Mouse (Mus musculus) embryonic facial prominence, embryonic 12.5 days (tissue): ENCODE measurements around the gene Rtn1. TPM values are rescaled to one million over a fixed set of nuclear protein-coding genes. Genes with fewer than 3 reads are reported as not detected.
"Not testable (repeated sequence)": the region's sequence is repeated elsewhere in the genome, so short reads cannot be mapped to it uniquely, and the experiment has no call there.

Experiments used
- ATAC-seq: fragments of 200-750 bp; cut with Nextera tagmentation; 2 replicates; pipeline ENCODE4 v1.8.0; 2017; ENCODE audit not compliant: insufficient number of reproducible peaks, insufficient read depth, low FRiP score, low TSS enrichment
- H3K27ac ChIP-seq: fragments of 300-500 bp; sonication (generic); 2 replicates; pipeline ENCODE4 v1.5.1; 2016; ENCODE audit warnings: mild to moderate bottlenecking
- H3K27me3 ChIP-seq: fragments of 300-500 bp; sonication (generic); 2 replicates; pipeline ENCODE4 v1.6.1; 2016; ENCODE audit warnings: mild to moderate bottlenecking, moderate library complexity
- H3K36me3 ChIP-seq: fragments of 300-500 bp; sonication (generic); 2 replicates; pipeline ENCODE4 v1.6.1; 2016; ENCODE audit warnings: mild to moderate bottlenecking
- H3K4me1 ChIP-seq: fragments of 300-500 bp; sonication (generic); 2 replicates; pipeline ENCODE4 v1.6.1; 2016
- H3K4me2 ChIP-seq: fragments of 300-500 bp; sonication (generic); replicated peaks from 2 replicates; pipeline ENCODE4 v1.6.1; 2016; ENCODE audit warnings: mild to moderate bottlenecking, moderate library complexity
- H3K4me3 ChIP-seq: fragments of 300-500 bp; sonication (generic); 2 replicates; pipeline ENCODE4 v1.5.1; 2016; ENCODE audit warnings: mild to moderate bottlenecking
- H3K9ac ChIP-seq: fragments of 300-500 bp; sonication (generic); 2 replicates; pipeline ENCODE4 v1.6.1; 2016; ENCODE audit warnings: mild to moderate bottlenecking, moderate library complexity
- H3K9me3 ChIP-seq: fragments of 300-500 bp; sonication (generic); 2 replicates; pipeline ENCODE4 v1.6.1; 2016; ENCODE audit warnings: mild to moderate bottlenecking, moderate library complexity
- WGBS: fragments of 180-500 bp; shearing (Covaris S2); methylation state at CpG from one replicate; pipeline ENCODE4 v1.1.7; 2016; 5-methylcytosine and 5-hydroxymethylcytosine counted together
- polyA plus RNA-seq: library from polyadenylated mRNA; unstranded; fragments of >200 nt; fragmentation: Nextera tagmentation; extraction: Ambion mirVana; gene quantifications from 2 replicates; pipeline ENCODE4 v1.2.1, GENCODE M21; 2016

The Rtn1 gene
- polyA plus RNA-seq, 1 experiment from 2014 or later: 89.3 TPM

DNA sequence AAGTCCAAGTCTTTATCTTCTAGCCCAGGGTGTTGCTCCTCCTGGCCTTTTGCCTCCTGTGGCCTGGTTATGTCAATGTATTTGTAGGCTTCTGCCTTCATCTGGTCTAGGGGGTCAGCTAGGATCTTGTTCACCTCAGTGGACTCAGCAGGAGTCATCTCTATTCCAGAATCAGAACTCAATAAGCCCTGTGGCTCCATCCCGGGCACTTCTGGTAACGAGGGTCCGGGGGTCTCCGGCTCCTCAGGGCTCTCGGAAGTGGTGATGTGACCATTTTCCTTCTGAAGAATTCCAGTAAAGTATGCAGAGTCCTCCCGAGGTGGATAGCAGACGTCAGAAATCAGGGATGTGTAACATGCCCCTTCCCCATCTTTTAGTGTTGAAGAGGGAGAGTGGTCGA lies 100.3 kb downstream of the Rtn1 start:
- Histone ChIP-seq H3K27me3 (0 out of 2 replicates have a peak, but pooled peaks cover 4% of the 10 kb centered on the region), H3K4me3 (no peak overlapping the region), H3K9me3 (no peaks in the 10 kb centered on the region), H3K27ac (no peak overlapping the region), H3K4me1 (no peaks in the 10 kb centered on the region), H3K9ac (no peak overlapping the region), H3K36me3 (no peaks in the 10 kb centered on the region), H3K4me2 (no peak overlapping the region)
- ATAC-seq: no peak
- 83% methylated on average over 8 of the region's 8 CpGs for WGBS

- Histone ChIP-seq H3K27me3 (0 out of 2 replicates have a peak, but pooled peaks cover 6% of the 10 kb centered on the region), H3K27ac (no peak overlapping the region), H3K4me3 (no peak overlapping the region), H3K4me1 (0 out of 2 replicates have a peak, but pooled peaks cover 4% of the 10 kb centered on the region), H3K9ac (no peak overlapping the region), H3K4me2 (no peak overlapping the region), H3K9me3 (no peaks in the 10 kb centered on the region), H3K36me3 (no peaks in the 10 kb centered on the region)
- no peak for ATAC-seq
- 93% methylated on average over 11 of the region's 11 CpGs for WGBS
These were observed 102.6 kb downstream of the Rtn1 start for GRCm38 (mm10) chr12:72306281-72306680.

DNA sequence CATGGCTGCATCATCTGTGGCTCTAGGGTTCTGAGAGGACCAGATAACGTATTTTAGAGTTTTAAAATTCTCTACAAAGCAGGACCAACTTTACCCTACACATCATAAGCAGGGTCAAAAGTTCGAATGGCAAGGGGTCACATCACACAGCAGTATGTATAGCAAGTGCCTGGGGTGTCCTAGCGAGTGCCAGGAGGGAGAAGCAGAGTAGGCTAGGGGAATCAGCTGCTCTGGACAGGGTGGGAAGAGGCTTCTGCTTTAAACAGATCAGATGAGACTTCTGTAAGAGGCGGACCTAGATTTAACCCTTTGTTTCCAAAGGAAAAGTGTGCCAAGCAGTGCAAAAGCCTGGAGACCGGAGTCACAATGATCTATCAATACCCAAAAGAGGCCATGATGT lies 103.4 kb downstream of the Rtn1 start:
- WGBS: 52% methylated on average over 5 of the region's 5 CpGs
- no peak overlapping the region for H3K4me2 ChIP-seq
- no peak overlapping the region for H3K9ac ChIP-seq
- H3K4me1 ChIP-seq: 0 out of 2 replicates have a peak, but pooled peaks cover 4% of the 10 kb centered on the region
- ATAC-seq: no peak
- no peak overlapping the region for H3K27ac ChIP-seq
- 0 out of 2 replicates have a peak, but pooled peaks cover 6% of the 10 kb centered on the region for H3K27me3 ChIP-seq
- H3K9me3 ChIP-seq: no peaks in the 10 kb centered on the region
- no peaks in the 10 kb centered on the region for H3K36me3 ChIP-seq
- H3K4me3 ChIP-seq: no peak overlapping the region

DNA sequence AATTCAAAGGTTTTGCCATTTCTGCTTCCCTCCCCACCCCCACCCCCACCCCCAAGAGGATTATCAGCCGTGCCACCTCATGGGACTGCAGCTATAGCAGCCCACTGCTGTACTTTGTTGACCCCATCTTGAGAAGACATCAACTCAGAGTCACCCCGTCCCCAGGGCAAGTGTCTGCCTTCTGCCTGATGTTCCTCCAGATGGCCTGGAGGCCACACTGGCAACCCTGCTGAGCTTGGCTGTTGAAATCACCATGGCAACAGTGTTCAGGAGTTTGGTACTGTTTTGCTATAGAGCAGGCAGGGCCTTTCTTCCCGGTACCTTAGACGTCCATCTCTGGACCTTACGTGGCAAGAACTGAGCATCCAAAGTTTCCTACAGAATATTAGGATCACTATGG lies 103.9 kb downstream of the Rtn1 start:
- Histone ChIP-seq H3K27me3 (0 out of 2 replicates have a peak, but pooled peaks cover 6% of the 10 kb centered on the region), H3K9ac (no peak overlapping the region), H3K4me1 (0 out of 2 replicates have a peak, but pooled peaks cover 4% of the 10 kb centered on the region), H3K9me3 (no peaks in the 10 kb centered on the region), H3K4me2 (no peak overlapping the region), H3K27ac (no peak overlapping the region), H3K36me3 (no peaks in the 10 kb centered on the region), H3K4me3 (no peak overlapping the region)
- ATAC-seq: peak; percentile 22; the same call in 1 of the 2 replicates
- WGBS: 45% methylated on average over 5 of the region's 5 CpGs

GRCm38 (mm10) chr12:72304347-72304688 lies 104.5 kb downstream of the Rtn1 start:
- Histone ChIP-seq H3K9ac (no peak overlapping the region), H3K4me1 (0 out of 2 replicates have a peak, but pooled peaks cover 4% of the 10 kb centered on the region), H3K9me3 (no peaks in the 10 kb centered on the region), H3K4me2 (no peak overlapping the region), H3K36me3 (no peaks in the 10 kb centered on the region), H3K4me3 (no peak overlapping the region), H3K27me3 (0 out of 2 replicates have a peak, but pooled peaks cover 6% of the 10 kb centered on the region), H3K27ac (no peak overlapping the region)
- ATAC-seq: no peak
- WGBS: 57% methylated on average over 5 of the region's 5 CpGs

- H3K27ac ChIP-seq: no peak overlapping the region
- H3K4me2 ChIP-seq: peak overlapping the region; percentile 17; the same call in 1 of the 2 replicates
- H3K27me3 ChIP-seq: 0 out of 2 replicates have a peak, but pooled peaks cover 6% of the 10 kb centered on the region
- H3K9me3 ChIP-seq: no peaks in the 10 kb centered on the region
- WGBS: 62% methylated on average over 37 of the region's 37 CpGs
- H3K36me3 ChIP-seq: no peaks in the 10 kb centered on the region
- H3K4me1 ChIP-seq: 0 out of 2 replicates have a peak, but pooled peaks cover 4% of the 10 kb centered on the region
- no peak for ATAC-seq
- H3K9ac ChIP-seq: no peak overlapping the region
- H3K4me3 ChIP-seq: 0 out of 2 replicates have a peak overlapping the region, but pooled peaks have one; percentile 2
These were observed 105.1 kb downstream of the Rtn1 start for GRCm38 (mm10) chr12:72303624-72304346.

DNA sequence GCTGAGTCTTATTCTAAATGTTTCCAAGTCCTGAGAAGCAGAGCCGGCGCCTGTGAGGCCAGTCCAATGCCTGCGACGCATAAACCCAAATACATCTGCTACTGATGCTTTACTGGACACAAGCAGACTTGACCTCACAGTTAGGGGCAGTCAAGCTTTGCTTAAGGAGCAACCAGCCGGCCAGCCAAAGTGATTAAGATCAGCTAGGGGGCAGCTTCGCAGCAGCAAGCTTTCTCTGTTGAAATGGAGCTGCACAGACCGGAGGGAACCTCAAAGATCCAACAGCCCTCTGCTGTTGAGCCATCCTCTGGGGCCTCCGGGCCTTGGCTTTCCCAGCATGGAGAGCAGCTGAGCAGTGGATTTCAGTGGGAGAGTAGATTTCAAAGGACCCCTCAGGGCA lies 107.4 kb downstream of the Rtn1 start:
- WGBS: 46% methylated on average over 8 of the region's 8 CpGs
- no peak overlapping the region for H3K9ac ChIP-seq
- H3K4me1 ChIP-seq: 0 out of 2 replicates have a peak, but pooled peaks cover 4% of the 10 kb centered on the region
- H3K36me3 ChIP-seq: no peaks in the 10 kb centered on the region
- H3K9me3 ChIP-seq: no peaks in the 10 kb centered on the region
- no peak overlapping the region for H3K4me3 ChIP-seq
- H3K27me3 ChIP-seq: 0 out of 2 replicates have a peak, but pooled peaks cover 6% of the 10 kb centered on the region
- no peak overlapping the region for H3K27ac ChIP-seq
- ATAC-seq: no peak
- no peak overlapping the region for H3K4me2 ChIP-seq

DNA sequence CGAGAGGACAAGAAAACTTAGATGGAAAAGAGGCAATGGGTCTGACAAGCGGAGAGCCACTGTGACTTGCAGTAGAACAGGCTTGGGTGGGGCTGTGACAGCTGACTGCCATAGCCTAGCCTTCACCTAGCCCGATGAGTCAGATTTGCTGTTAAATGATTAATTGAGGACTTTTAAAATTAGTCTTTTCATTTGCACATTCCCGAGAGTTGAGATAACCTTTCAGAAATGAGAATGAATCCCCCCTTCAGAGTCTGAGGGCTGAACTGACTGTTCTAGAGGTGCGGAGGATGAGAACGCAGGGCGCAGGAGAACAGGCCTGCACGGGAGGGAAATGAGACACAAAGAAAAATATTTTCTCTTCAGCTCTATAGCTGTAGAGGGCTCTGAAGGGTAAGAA lies 107.9 kb downstream of the Rtn1 start:
- Histone ChIP-seq H3K27ac (no peak overlapping the region), H3K9ac (no peak overlapping the region), H3K36me3 (no peaks in the 10 kb centered on the region), H3K4me3 (no peak overlapping the region), H3K4me1 (0 out of 2 replicates have a peak, but pooled peaks cover 4% of the 10 kb centered on the region), H3K4me2 (no peak overlapping the region), H3K27me3 (0 out of 2 replicates have a peak, but pooled peaks cover 6% of the 10 kb centered on the region), H3K9me3 (no peaks in the 10 kb centered on the region)
- WGBS: 80% methylated on average over 8 of the region's 8 CpGs
- ATAC-seq: no peak

DNA sequence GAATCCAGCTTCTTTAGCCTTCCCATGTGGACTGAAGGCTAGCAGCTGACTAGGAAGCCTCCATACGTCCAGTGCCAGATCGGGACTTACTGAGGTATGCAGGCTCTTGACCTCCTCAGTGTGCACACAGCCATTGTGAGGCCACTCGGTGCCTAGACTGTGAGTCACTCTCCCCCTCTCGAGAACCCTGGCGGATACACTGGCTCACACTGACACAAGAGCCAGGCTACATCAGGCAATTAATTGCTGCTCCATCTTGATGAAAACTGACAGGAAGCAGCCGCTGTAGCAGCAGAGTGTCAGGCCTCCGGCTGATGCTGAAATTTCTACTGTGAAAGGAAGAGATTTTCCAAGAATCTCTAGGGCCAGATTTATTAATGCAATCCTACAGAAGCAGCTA lies 110.6 kb downstream of the Rtn1 start:
- H3K9ac ChIP-seq: no peak overlapping the region
- WGBS: 46% methylated on average over 7 of the region's 7 CpGs
- no peaks in the 10 kb centered on the region for H3K36me3 ChIP-seq
- H3K9me3 ChIP-seq: no peaks in the 10 kb centered on the region
- no peak for ATAC-seq
- H3K4me1 ChIP-seq: 0 out of 2 replicates have a peak, but pooled peaks cover 4% of the 10 kb centered on the region
- no peaks in the 10 kb centered on the region for H3K27me3 ChIP-seq
- no peak overlapping the region for H3K4me2 ChIP-seq
- no peak overlapping the region for H3K4me3 ChIP-seq
- no peak overlapping the region for H3K27ac ChIP-seq

DNA sequence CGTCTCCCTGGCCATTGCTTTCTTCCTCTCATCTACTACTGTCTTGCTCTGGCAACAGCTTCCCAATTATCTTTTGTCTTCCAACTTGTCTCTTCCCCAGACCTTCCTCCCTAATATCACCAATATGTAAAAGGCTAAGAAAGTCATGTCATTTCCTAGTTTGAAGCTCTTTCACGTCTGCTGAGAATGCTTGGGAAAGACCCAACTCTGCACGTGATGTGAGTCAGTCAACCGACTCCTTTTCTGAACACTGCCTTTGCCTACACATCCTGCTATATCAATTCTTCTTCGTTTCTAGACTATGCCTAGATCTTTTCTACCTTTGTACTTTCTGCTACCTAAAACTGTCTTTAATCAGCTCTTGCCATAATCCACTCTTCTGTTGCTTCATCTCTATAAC lies 112.3 kb downstream of the Rtn1 start:
- Histone ChIP-seq H3K4me2 (no peak overlapping the region), H3K27me3 (no peaks in the 10 kb centered on the region), H3K9ac (no peak overlapping the region), H3K9me3 (no peaks in the 10 kb centered on the region), H3K4me3 (no peak overlapping the region), H3K36me3 (no peaks in the 10 kb centered on the region), H3K27ac (no peak overlapping the region), H3K4me1 (0 out of 2 replicates have a peak, but pooled peaks cover 3% of the 10 kb centered on the region)
- no peak for ATAC-seq
- 88% methylated on average over 5 of the region's 5 CpGs for WGBS

DNA sequence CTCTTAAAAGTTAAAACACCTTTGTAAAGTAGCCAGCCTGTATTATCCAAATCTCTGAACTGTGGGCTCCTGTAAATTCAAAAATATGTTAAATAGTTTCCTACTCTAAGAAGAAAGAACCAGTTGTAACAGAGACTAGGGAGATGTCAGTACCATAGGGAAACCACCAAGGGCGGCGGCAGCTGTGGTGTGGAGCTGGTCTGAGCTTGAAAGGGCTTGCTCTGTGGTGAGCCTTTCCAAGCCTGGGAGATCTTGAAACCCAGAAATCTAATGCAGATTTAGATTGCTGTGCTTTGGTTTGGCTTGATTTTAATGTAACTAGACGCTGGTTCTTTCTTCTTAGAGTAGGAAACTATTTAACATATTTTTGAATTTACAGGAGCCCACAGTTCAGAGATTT lies 115.7 kb downstream of the Rtn1 start:
- ATAC-seq, H3K9me3 ChIP-seq, H3K4me2 ChIP-seq, H3K36me3 ChIP-seq, H3K4me1 ChIP-seq, H3K4me3 ChIP-seq, H3K27ac ChIP-seq, H3K27me3 ChIP-seq, H3K9ac ChIP-seq: not testable (repeated sequence)
- WGBS: 87% methylated on average over 3 of the region's 3 CpGs

DNA sequence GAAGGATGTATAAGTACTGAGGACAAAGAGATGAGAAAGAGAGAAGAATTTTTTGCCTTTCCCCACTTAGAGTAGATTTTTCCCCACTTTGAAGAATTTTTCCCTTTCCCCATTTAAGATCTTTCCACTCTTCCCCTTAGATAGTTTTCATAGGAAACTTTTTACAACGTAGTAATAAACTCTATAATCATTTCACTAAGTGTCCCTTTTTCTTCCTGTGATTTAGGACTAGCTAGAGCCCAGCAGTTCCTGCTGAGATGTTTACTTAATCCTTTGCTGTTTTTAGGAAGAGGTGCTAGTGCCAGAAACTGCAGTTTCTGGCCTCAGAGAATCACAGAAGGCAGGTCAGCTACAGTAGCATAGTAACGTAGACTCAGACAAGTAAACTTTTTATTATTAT lies 116.3 kb downstream of the Rtn1 start:
- no peak overlapping the region for H3K4me3 ChIP-seq
- no peak overlapping the region for H3K9ac ChIP-seq
- H3K9me3 ChIP-seq: no peaks in the 10 kb centered on the region
- no peaks in the 10 kb centered on the region for H3K27me3 ChIP-seq
- no peak overlapping the region for H3K4me2 ChIP-seq
- 70% methylated on average over 2 of the region's 2 CpGs for WGBS
- H3K27ac ChIP-seq: no peak overlapping the region
- no peak for ATAC-seq
- no peaks in the 10 kb centered on the region for H3K4me1 ChIP-seq
- H3K36me3 ChIP-seq: no peaks in the 10 kb centered on the region
